Mouse (Mus musculus): Measurements from ENCODE around the gene Ripor2. TPM values are rescaled to one million over a fixed set of nuclear protein-coding genes. Genes with fewer than 3 reads are reported as not detected.
A peak's percentile ranks its signal among the peaks of the same experiment; 100 is the strongest.

The Ripor2 gene
- polyA plus RNA-seq, 1 experiment from 2014 or later: 34.0 TPM

DNA sequence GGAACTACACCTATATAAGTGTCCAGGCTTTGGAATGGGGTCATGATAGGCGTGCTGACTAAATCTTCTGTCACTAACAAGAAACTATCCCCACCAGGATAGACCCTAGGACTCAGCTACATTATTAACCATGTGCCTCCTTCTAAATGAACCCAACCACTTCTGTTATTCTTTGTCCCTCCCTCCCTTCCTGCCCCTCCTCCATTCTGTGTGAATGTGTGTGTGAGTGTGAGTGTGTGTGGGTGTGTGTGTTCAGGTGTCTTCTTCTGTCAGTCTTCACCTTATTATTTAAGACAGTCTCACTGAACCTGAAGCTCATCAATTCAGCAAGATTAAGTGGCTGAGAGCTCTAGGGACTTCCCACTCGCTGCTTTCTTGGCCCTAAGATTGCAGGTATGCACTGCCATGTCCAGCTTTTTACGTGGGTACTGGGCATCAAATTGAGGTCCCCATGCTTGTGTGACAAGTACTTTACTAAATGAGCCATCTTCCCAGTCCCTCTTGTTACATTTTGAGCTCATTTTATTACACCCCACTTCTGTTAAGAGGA lies 58.9 kb downstream of the Ripor2 start:
- H3K4me3 ChIP-seq: peak overlapping the region; percentile 74
- H3K27ac ChIP-seq: peak overlapping the region; percentile 90
- H3K9ac ChIP-seq: peak overlapping the region; percentile 86; the same call in 1 of the 2 replicates
- no peaks in the 10 kb centered on the region for H3K9me3 ChIP-seq
- peak overlapping the region; percentile 79 for H3K4me2 ChIP-seq
- no peaks in the 10 kb centered on the region for H3K36me3 ChIP-seq (replicated peaks)
- H3K27me3 ChIP-seq (replicated peaks): 0 out of 2 replicates have a peak, but pooled peaks cover 2% of the 10 kb centered on the region
- ATAC-seq (replicated peaks): no peak
- H3K4me1 ChIP-seq: peaks cover 35% of the 10 kb centered on the region
- 46% methylated on average over 3 of the region's 3 CpGs for WGBS

DNA sequence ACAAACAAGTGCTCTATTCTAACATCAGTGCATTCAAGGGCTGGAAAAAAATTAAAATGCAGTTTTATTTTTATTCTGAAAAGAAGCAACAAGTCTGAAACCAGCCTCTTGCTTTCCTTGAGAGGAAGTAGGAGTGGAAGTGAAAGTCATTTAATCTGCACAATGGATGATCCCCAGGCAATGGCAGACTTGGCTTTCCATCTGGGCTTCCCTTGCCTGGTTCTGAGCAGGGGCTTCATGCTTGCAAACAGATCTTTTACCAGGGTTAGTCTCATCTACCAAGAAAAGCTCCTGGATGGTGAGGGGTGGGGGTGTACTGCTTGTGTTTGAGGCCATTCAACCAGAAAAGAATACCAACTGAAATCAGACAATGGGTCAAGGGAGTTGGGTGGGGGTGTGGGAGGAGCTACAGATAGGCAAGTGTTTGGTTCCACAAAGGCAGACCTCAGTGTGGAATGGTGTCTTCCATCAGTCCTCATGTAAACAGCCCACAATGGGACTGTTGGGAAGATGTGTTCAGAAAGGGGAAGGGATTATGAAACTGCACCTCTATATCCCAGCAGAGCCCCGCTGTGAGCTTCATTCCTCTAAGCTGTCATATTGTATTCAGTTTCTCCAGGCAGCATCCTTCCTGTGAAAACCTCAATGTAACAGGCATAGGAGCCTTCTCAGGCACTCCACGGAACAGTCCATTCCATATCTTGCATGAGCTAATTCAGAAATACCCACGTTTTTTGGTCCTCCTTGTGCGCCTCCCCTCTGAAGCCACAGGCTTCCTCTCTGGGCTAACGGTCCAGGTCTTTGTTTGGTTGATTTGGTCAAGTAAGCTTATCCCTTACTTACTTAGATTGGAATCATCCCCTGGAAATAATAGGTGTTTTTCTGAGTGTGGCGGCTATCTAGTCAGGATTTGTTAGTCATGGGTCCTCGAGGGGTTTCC lies 59.8 kb downstream of the Ripor2 start:
- Histone ChIP-seq H3K9me3 (no peaks in the 10 kb centered on the region), H3K27ac (peak overlapping the region; percentile 90), H3K9ac (peak overlapping the region; percentile 15; the same call in 1 of the 2 replicates), H3K4me2 (peak overlapping the region; percentile 79), H3K27me3 (replicated peaks) (0 out of 2 replicates have a peak, but pooled peaks cover 2% of the 10 kb centered on the region), H3K4me1 (peaks cover 35% of the 10 kb centered on the region), H3K4me3 (peak overlapping the region; percentile 74), H3K36me3 (replicated peaks) (no peaks in the 10 kb centered on the region)
- ATAC-seq (replicated peaks): no peak
- WGBS: 24% methylated on average over 7 of the region's 7 CpGs

DNA sequence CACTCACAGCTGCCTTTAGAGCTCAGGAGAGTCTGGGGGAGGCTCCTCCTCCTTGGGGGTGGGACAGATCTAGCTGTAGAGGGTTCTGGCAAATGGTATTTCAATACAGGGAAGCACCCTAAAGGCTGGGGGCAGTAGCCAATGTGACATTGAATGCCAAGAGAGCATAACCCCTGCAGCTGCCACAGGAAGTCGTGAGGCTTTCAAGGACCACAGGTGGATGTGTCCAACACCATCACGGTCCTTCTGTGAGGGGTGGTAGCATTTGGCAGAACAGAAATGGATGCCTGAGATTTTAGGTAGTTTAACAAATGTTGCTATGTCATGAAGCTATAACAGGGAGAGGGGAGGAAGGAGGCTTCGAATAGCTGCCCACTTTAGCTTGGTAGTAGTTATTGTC lies 63.2 kb downstream of the Ripor2 start:
- no peak overlapping the region for H3K27ac ChIP-seq
- H3K4me3 ChIP-seq: no peak overlapping the region
- H3K27me3 ChIP-seq (replicated peaks): no peaks in the 10 kb centered on the region
- no peak for ATAC-seq (replicated peaks)
- no peaks in the 10 kb centered on the region for H3K36me3 ChIP-seq (replicated peaks)
- WGBS: 87% methylated on average over 3 of the region's 3 CpGs
- no peak overlapping the region for H3K4me2 ChIP-seq
- peaks cover 25% of the 10 kb centered on the region for H3K4me1 ChIP-seq
- H3K9ac ChIP-seq: no peak overlapping the region
- no peaks in the 10 kb centered on the region for H3K9me3 ChIP-seq

DNA sequence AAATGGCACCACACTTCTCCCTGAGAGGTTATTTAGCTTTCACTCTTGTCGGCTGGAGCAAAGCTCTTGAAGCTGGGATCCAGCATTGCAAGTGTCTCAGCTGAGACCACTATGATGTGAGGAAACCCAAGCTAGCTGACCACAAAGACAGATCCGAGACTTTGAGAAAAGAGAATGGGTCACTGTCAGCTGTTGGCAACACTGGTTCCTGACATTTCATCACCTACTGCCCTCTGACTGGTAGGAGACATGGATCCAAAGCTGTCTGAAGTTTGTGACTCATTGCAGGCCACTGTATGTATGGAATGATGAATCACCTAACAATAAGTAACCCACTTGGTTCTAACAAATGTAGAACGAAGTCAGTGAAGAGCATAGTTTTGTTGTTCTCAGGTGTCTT lies 64.3 kb downstream of the Ripor2 start:
- Histone ChIP-seq H3K9ac (no peak overlapping the region), H3K4me1 (peaks cover 15% of the 10 kb centered on the region), H3K27me3 (replicated peaks) (no peaks in the 10 kb centered on the region), H3K36me3 (replicated peaks) (no peaks in the 10 kb centered on the region), H3K4me2 (no peak overlapping the region), H3K27ac (no peak overlapping the region), H3K4me3 (no peak overlapping the region), H3K9me3 (no peaks in the 10 kb centered on the region)
- 91% methylated on average over 3 of the region's 3 CpGs for WGBS
- ATAC-seq (replicated peaks): no peak

DNA sequence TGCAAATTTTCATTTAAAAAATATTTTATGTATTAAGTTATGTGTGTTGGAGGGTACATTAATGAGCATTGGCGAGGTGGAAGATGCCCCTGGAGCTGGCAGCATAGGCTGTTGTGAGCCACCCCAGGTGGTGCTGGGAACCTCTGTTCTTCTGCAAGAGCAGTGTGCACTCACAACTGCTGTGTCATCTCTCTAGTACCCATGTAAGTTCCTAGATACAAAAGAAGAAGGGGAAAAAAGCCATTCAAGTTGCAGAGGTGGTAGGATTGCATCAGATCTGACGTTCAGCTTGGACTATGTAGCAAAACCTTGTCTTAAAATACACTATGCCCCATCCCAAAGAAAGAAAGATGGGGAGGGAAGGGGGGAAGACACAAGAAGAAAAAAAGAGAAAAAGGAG lies 65.5 kb downstream of the Ripor2 start:
- H3K4me1 ChIP-seq: peaks cover 5% of the 10 kb centered on the region
- no peak overlapping the region for H3K9ac ChIP-seq
- ATAC-seq (replicated peaks): no peak
- H3K27me3 ChIP-seq (replicated peaks): no peaks in the 10 kb centered on the region
- H3K4me2 ChIP-seq: no peak overlapping the region
- no peak overlapping the region for H3K27ac ChIP-seq
- WGBS: 81% methylated on average over 2 of the region's 2 CpGs
- H3K4me3 ChIP-seq: no peak overlapping the region
- no peaks in the 10 kb centered on the region for H3K9me3 ChIP-seq
- H3K36me3 ChIP-seq (replicated peaks): no peaks in the 10 kb centered on the region

DNA sequence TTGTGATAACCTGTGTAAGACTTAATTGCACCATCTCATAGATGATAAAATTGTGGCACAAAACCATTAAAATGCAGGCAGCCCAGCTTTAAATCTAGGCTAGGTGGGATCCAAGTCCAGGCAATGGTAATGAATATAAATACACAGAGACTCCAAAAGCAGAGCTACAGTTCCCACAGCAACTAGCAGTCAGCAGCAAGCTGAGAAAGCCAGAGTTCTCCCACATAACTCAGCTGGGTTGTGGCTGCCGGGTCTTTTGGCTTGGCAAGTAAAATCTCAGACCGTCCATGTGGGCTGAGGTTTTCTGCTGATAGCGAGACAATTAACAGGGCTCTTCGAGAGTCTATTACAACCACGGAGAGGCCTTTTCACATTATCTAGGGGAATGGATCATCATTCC lies 66.0 kb downstream of the Ripor2 start:
- ATAC-seq (replicated peaks): peak; percentile 19; the same call in 1 of the 2 replicates
- no peak overlapping the region; the same call in 1 of the 2 replicates for H3K4me2 ChIP-seq

GRCm38 (mm10) chr13:24648668-24649067 lies 66.7 kb downstream of the Ripor2 start:
- ATAC-seq (replicated peaks): no peak
- H3K27ac ChIP-seq: 0 out of 2 replicates have a peak overlapping the region, but pooled peaks have one; percentile 19
- no peaks in the 10 kb centered on the region for H3K36me3 ChIP-seq (replicated peaks)

More for the DNA sequence above, 66.0 kb downstream of the Ripor2 start:
- H3K9ac ChIP-seq: no peak overlapping the region
- peaks cover 5% of the 10 kb centered on the region for H3K4me1 ChIP-seq
- no peak overlapping the region for H3K4me3 ChIP-seq
- WGBS: 43% methylated on average over 5 of the region's 5 CpGs
- no peaks in the 10 kb centered on the region for H3K27me3 ChIP-seq (replicated peaks)
- H3K27ac ChIP-seq: peak overlapping the region; percentile 69
- no peaks in the 10 kb centered on the region for H3K9me3 ChIP-seq
- no peaks in the 10 kb centered on the region for H3K36me3 ChIP-seq (replicated peaks)

GRCm38 (mm10) chr13:24649099-24649498 lies 67.1 kb downstream of the Ripor2 start:
- Histone ChIP-seq H3K4me3 (no peak overlapping the region), H3K36me3 (replicated peaks) (no peaks in the 10 kb centered on the region), H3K27me3 (replicated peaks) (no peaks in the 10 kb centered on the region), H3K27ac (peak overlapping the region; percentile 19; the same call in 1 of the 2 replicates), H3K9ac (no peak overlapping the region), H3K4me2 (no peak overlapping the region), H3K4me1 (peaks cover 9% of the 10 kb centered on the region), H3K9me3 (no peaks in the 10 kb centered on the region)
- 54% methylated on average over 2 of the region's 2 CpGs for WGBS
- ATAC-seq (replicated peaks): no peak

More at GRCm38 (mm10) chr13:24648668-24649067, 66.7 kb downstream of the Ripor2 start:
- peaks cover 9% of the 10 kb centered on the region for H3K4me1 ChIP-seq
- H3K9me3 ChIP-seq: no peaks in the 10 kb centered on the region
- no peak overlapping the region for H3K9ac ChIP-seq
- no peaks in the 10 kb centered on the region for H3K27me3 ChIP-seq (replicated peaks)
- 42% methylated on average over 3 of the region's 3 CpGs for WGBS
- no peak overlapping the region for H3K4me2 ChIP-seq
- H3K4me3 ChIP-seq: no peak overlapping the region

- Histone ChIP-seq H3K4me2 (no peak overlapping the region), H3K4me3 (no peak overlapping the region), H3K9me3 (no peaks in the 10 kb centered on the region), H3K9ac (no peak overlapping the region), H3K27me3 (replicated peaks) (no peaks in the 10 kb centered on the region), H3K27ac (no peak overlapping the region; the same call in 1 of the 2 replicates), H3K4me1 (peaks cover 24% of the 10 kb centered on the region), H3K36me3 (replicated peaks) (no peaks in the 10 kb centered on the region)
- WGBS: 48% methylated on average over 3 of the region's 3 CpGs
- no peak for ATAC-seq (replicated peaks)
These were observed 69.0 kb downstream of the Ripor2 start for GRCm38 (mm10) chr13:24651018-24651417.

- WGBS: 39% methylated on average over 12 of the region's 12 CpGs
- H3K9ac ChIP-seq: no peak overlapping the region
- ATAC-seq (replicated peaks): no peak
These were observed 73.1 kb downstream of the Ripor2 start for GRCm38 (mm10) chr13:24654919-24655635.

GRCm38 (mm10) chr13:24656719-24657497 lies 74.9 kb downstream of the Ripor2 start:
- Histone ChIP-seq H3K27me3 (replicated peaks) (no peaks in the 10 kb centered on the region), H3K4me3 (peak overlapping the region; percentile 16), H3K36me3 (replicated peaks) (no peaks in the 10 kb centered on the region), H3K4me1 (peaks cover 30% of the 10 kb centered on the region), H3K4me2 (peak overlapping the region; percentile 39), H3K27ac (peak overlapping the region; percentile 76), H3K9ac (no peak overlapping the region), H3K9me3 (no peaks in the 10 kb centered on the region)
- ATAC-seq (replicated peaks): peak; percentile 89
- WGBS: 7% methylated on average over 15 of the region's 15 CpGs

More at GRCm38 (mm10) chr13:24654919-24655635, 73.1 kb downstream of the Ripor2 start:
- Histone ChIP-seq H3K4me2 (no peak overlapping the region), H3K4me1 (peaks cover 30% of the 10 kb centered on the region), H3K27me3 (replicated peaks) (no peaks in the 10 kb centered on the region), H3K9me3 (no peaks in the 10 kb centered on the region), H3K27ac (peak overlapping the region; percentile 51), H3K4me3 (no peak overlapping the region), H3K36me3 (replicated peaks) (no peaks in the 10 kb centered on the region)

Data from midbrain, embryonic 15.5 days (tissue).